Comparison of ENCODE assay signal across 8 mouse cellular contexts in genomic region chr2:125684559-125685440, GRCm38 (mm10). TPM values are rescaled to one million over a fixed set of nuclear protein-coding genes. Genes with fewer than 3 reads are reported as not detected.
DNase-seq lines count a peak whose midpoint lies in the region; ATAC-seq and TF ChIP-seq lines count a peak whose summit lies in the region.

No protein-coding gene starts in this region.

- TF ChIP-seq CTCF in intestine, postnatal 0 days (IDR thresholded peaks at IDR 0.05; ENCODE audit: low read depth) = no peak

- H3K4me3 ChIP-seq in intestine, postnatal 0 days (ENCODE audit: low read depth, low read length) = no peak overlapping the region

- H3K4me2 ChIP-seq in intestine, postnatal 0 days (replicated peaks; ENCODE audit: low read depth) = no peak overlapping the region

- 0 out of 2 replicates have a peak, but pooled peaks have one; percentile 33 for ATAC-seq in intestine, postnatal 0 days
- no peak for ATAC-seq in erythroid progenitor cell, adult 5-6 weeks (replicated peaks; ENCODE audit: low FRiP score, poor library complexity, severe bottlenecking)

- no peaks in the 10 kb centered on the region for H3K27me3 ChIP-seq in intestine, postnatal 0 days (replicated peaks; ENCODE audit: control insufficient read depth, insufficient read depth, low read length)

- no peak overlapping the region for H3K9ac ChIP-seq in intestine, postnatal 0 days (ENCODE audit: low read depth, low read length)

- H3K36me3 ChIP-seq in intestine, postnatal 0 days (ENCODE audit: control insufficient read depth, insufficient read depth) = no peaks in the 10 kb centered on the region

- 47% methylated on average over 10 of the region's 10 CpGs for WGBS in intestine, postnatal 0 days

- peaks cover 5% of the 10 kb centered on the region; the same call in 1 of the 2 replicates for H3K4me1 ChIP-seq in intestine, postnatal 0 days (replicated peaks; ENCODE audit: control insufficient read depth, insufficient read depth, low read length)

- H3K27ac ChIP-seq in intestine, postnatal 0 days (ENCODE audit: low read depth, low read length) = no peak overlapping the region

- H3K9me3 ChIP-seq in intestine, postnatal 0 days (ENCODE audit: control insufficient read depth) = no peaks in the 10 kb centered on the region

- DNase-seq in layer of hippocampus, adult 11-12 months (ENCODE audit: low spot score) = peak; percentile 37
- no peak for DNase-seq in layer of hippocampus, postnatal 25 days (ENCODE audit: extremely low spot score in 1 of 2, low spot score in 1 of 2)
- peak; percentile 62 for DNase-seq in MN1 (ENCODE audit: low spot score)
- peak; percentile 27 for DNase-seq in embryo, embryonic 10 days (ENCODE audit: low spot score)
- DNase-seq in natural killer cell, adult 2 months (ENCODE audit: low spot score in 2 of 2) = no peak
- DNase-seq in spleen, adult 18-20 months = no peak

RNA-seq across cellular contexts. Expression of gene Eid1, which starts 11.9 kb away (rescaled TPM):
- 100 to 1,000 TPM; 268 to 295 TPM for total RNA-seq in layer of hippocampus, postnatal 25 days (2021)
- 64.3 and 67.4 TPM in 2 replicates for polyA plus RNA-seq in intestine, postnatal 0 days (2015; fragmentation: Nextera tagmentation; extraction: Ambion mirVana)
- total RNA-seq in erythroid progenitor cell, adult 5-6 weeks (2015; ENCODE audit: low replicate concordance) = 52.0 and 77.1 TPM in 2 replicates
- 96.0 and 96.6 TPM in 2 replicates for total RNA-seq in erythroid progenitor cell, adult 5-6 weeks (2017; ENCODE audit: low replicate concordance)

RNA-seq across cellular contexts. Expression of gene Shc4, which starts 39.1 kb away (rescaled TPM):
- total RNA-seq in layer of hippocampus, postnatal 25 days (2021) = 1 to 10 TPM; 4.3 to 4.5 TPM
- polyA plus RNA-seq in intestine, postnatal 0 days (2015; fragmentation: Nextera tagmentation; extraction: Ambion mirVana) = 0.61 and 0.65 TPM in 2 replicates
- not detected in 2 replicates for total RNA-seq in erythroid progenitor cell, adult 5-6 weeks (2015; ENCODE audit: low replicate concordance)
- total RNA-seq in erythroid progenitor cell, adult 5-6 weeks (2017; ENCODE audit: low replicate concordance) = 0.15 and 3.3 TPM in 2 replicates

RNA-seq across cellular contexts. Expression of gene Cep152, which starts 59.9 kb away (rescaled TPM):
- 1 to 10 TPM; 2.7 to 3.5 TPM for total RNA-seq in layer of hippocampus, postnatal 25 days (2021)
- 0.98 and 1.3 TPM in 2 replicates for polyA plus RNA-seq in intestine, postnatal 0 days (2015; fragmentation: Nextera tagmentation; extraction: Ambion mirVana)
- total RNA-seq in erythroid progenitor cell, adult 5-6 weeks (2015; ENCODE audit: low replicate concordance) = 14.3 and 20.2 TPM in 2 replicates
- 36.8 and 49.8 TPM in 2 replicates for total RNA-seq in erythroid progenitor cell, adult 5-6 weeks (2017; ENCODE audit: low replicate concordance)

Comparison
In these comparisons a context has a peak if more than half of its experiments do, and no peak if none do; other contexts are left out.
1. DNase-seq: peak in layer of hippocampus, adult 11-12 months (single experiment), MN1 (single experiment) and embryo, embryonic 10 days (single experiment); none in layer of hippocampus, postnatal 25 days (0 of 2), natural killer cell, adult 2 months (0 of 2) and spleen, adult 18-20 months (0 of 2).